Mouse (Mus musculus): ENCODE measurements around the gene S100a5. TPM values are rescaled to one million over a fixed set of nuclear protein-coding genes. Genes with fewer than 3 reads are reported as not detected.

Gene S100a5
- total RNA-seq, 2 experiments from 2014 or later, result not detected

DNA sequence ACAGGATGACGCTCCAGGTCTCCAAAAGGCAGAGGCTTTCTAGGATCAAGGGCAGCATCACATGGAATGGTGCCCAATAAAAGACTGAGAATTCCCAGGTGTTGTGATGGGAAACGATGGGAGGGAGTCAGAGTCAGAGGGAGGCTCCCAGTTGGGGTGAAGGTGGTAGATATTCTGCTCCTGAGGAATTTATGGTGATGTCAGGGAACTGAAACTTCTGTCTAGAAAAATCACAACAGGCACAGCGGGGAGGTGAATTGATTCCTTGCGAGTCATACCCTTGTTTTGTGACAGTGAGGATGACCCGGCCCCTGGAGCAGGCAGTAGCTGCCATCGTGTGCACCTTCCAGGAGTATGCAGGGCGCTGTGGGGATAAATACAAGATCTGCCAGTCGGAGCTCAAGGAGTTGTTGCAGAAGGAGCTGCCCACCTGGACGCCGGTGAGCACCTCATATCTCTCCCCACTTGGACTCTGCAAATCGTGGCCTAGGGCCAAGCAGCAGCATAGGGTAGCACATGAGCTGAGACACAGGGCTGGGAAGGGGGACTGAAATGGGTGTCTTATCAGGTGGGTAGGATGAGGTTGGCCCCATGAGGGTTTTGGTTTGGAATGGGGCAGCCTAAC lies 6.7 kb upstream of the S100a5 start, which contains the start of gene Gm42674:
TSS of gene Gm42674 (plus strand) at position 419 of the 625 bp plus-strand sequence.
- DNase-seq (ENCODE audit: extremely low spot score in 1 of 2, low spot score in 2 of 2), result no peak
- intact Hi-C loops (cut with DNase I), result no loop called here
- TF ChIP-seq CTCF (IDR thresholded peaks at IDR 0.05), result no peak
- Histone ChIP-seq H3K27ac (no peak within 1 kb of the TSS), H3K4me3 (no peak within 1 kb of the TSS)

DNA sequence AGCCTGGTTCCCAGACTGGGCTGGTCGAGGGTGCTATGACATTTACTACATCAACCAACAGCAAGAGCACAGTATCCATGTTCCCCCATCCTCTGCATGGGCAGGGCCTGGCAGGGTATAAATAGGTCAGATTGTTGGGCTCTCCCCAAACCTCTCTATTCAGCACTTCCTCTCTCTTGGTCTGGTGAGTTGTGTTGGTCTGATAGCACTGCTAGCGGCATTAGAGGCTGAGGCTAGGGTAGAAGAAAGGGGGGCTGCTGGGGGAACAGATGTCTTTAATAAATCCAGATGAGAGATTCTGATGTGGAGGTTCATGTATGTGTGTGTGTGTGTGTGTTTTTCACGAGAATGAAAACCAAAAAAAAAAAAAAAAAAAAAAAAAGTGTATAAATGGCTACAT lies 4.7 kb upstream of the S100a5 start, which contains the start of gene S100a4:
TSS of gene S100a4 (plus strand) at position 149 of the 400 bp plus-strand sequence.
- Histone ChIP-seq H3K27ac (peak within 1 kb of the TSS; percentile 46; the same call in 1 of the 2 replicates), H3K4me3 (no peak within 1 kb of the TSS)
- intact Hi-C loops (cut with DNase I), result loop anchor here (2.0 kb wide), 1 partner anchor 17 kb away; no protein-coding TSS in a partner anchor
- no peak for TF ChIP-seq CTCF (IDR thresholded peaks at IDR 0.05)
- no peak for DNase-seq (ENCODE audit: extremely low spot score in 1 of 2, low spot score in 2 of 2)

DNA sequence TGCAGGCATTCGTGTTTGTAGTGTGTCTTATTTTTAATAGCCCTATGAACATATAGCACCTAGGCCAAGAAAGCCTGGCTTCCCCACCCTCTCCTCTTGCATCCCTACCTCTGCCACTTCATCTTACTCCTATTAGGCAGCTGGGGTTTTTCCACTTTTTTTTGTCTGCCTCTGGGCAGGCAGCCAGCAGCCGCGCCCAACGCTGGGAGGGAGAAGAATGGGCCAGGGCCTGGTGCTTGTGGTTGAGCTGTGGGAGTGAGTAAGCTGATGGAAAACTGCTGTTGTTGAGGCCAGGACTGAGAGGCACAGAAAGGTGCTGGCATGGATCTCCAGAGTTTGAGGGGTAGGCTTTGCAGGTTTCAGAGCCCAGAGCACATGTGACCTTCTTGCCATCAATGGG lies 3.9 kb upstream of the S100a5 start:
- intact Hi-C loops (cut with DNase I), result loop anchor here (2.0 kb wide), 1 partner anchor 18 kb away; no protein-coding TSS in a partner anchor
- peak; percentile 69 to 72 for DNase-seq (ENCODE audit: extremely low spot score in 1 of 2, low spot score in 2 of 2)
- H3K4me3 ChIP-seq, result no peak overlapping the region
- TF ChIP-seq CTCF (IDR thresholded peaks at IDR 0.05), result no peak
- peak overlapping the region; percentile 46; the same call in 1 of the 2 replicates for H3K27ac ChIP-seq

- intact Hi-C loops (cut with DNase I), result loop anchor here (2.0 kb wide), 1 partner anchor 18 kb away; no protein-coding TSS in a partner anchor
- Histone ChIP-seq H3K27ac (no peak overlapping the region; the same call in 1 of the 2 replicates), H3K4me3 (no peak overlapping the region)
- DNase-seq (ENCODE audit: extremely low spot score in 1 of 2, low spot score in 2 of 2), result no peak
- TF ChIP-seq CTCF (IDR thresholded peaks at IDR 0.05), result no peak
Observed at GRCm38 (mm10) chr3:90605049-90605448, 3.3 kb upstream of the S100a5 start.

- no peak overlapping the region for H3K27ac ChIP-seq
- intact Hi-C loops (cut with DNase I), result loop anchor here (2.0 kb wide), 1 partner anchor 19 kb away; no protein-coding TSS in a partner anchor
- no peak for TF ChIP-seq CTCF (IDR thresholded peaks at IDR 0.05)
Observed at GRCm38 (mm10) chr3:90605736-90606135, 2.6 kb upstream of the S100a5 start.

GRCm38 (mm10) chr3:90606185-90606584 lies 2.1 kb upstream of the S100a5 start:
- no peak overlapping the region for H3K4me3 ChIP-seq
- intact Hi-C loops (cut with DNase I), result no loop called here
- no peak for TF ChIP-seq CTCF (IDR thresholded peaks at IDR 0.05)
- no peak overlapping the region for H3K27ac ChIP-seq
- DNase-seq (ENCODE audit: extremely low spot score in 1 of 2, low spot score in 2 of 2), result no peak

More at GRCm38 (mm10) chr3:90605736-90606135, 2.6 kb upstream of the S100a5 start:
- DNase-seq (ENCODE audit: extremely low spot score in 1 of 2, low spot score in 2 of 2), result no peak
- H3K4me3 ChIP-seq, result no peak overlapping the region

DNA sequence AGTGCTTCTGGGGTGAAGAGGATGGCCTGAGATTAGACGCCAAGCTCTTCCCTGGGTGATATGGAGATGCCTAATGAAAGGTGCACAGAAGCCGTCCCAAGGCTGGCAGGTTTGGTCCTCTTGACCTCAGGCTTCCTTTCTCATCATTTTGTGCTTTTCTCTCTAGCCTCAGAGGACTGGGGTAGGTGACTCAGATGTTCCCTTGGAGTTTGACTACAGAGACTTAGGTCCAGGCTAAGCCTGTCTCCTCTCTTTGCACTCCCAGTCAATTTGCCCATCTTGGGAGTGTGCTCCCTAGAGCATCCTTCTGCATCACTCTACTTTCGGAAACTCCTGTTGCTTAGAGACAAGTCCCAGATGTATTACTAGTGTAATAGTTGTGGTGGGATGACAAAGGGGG lies 962 bp upstream of the S100a5 start:
- no peak for DNase-seq (ENCODE audit: extremely low spot score in 1 of 2, low spot score in 2 of 2)
- Histone ChIP-seq H3K4me3 (no peak overlapping the region), H3K27ac (no peak overlapping the region)
- intact Hi-C loops (cut with DNase I), result no loop called here
- no peak for TF ChIP-seq CTCF (IDR thresholded peaks at IDR 0.05)

GRCm38 (mm10) chr3:90609102-90609501 lies 779 bp downstream of the S100a5 start:
- intact Hi-C loops (cut with DNase I), result no loop called here
- no peak for DNase-seq (ENCODE audit: extremely low spot score in 1 of 2, low spot score in 2 of 2)
- Histone ChIP-seq H3K27ac (no peak overlapping the region), H3K4me3 (no peak overlapping the region)
- no peak for TF ChIP-seq CTCF (IDR thresholded peaks at IDR 0.05)

DNA sequence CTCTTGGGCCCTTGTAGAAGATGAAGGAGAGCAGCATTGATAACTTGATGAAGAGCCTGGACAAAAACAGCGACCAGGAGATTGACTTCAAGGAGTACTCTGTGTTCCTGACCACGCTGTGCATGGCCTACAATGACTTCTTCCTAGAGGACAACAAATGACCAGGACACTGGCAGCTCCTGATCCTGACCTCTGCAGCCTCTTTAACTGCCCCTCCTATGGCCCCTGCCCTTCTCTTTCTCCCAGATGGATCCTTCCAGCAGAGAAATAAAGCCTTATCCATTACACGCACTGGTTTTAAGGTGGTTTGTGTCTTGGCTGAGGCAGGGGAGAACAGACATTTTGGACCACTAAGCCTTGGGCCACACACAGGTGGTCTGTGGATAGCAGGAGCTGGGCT lies 3.2 kb downstream of the S100a5 start:
- no peak overlapping the region for H3K27ac ChIP-seq
- no peak for TF ChIP-seq CTCF (IDR thresholded peaks at IDR 0.05)
- intact Hi-C loops (cut with DNase I), result no loop called here

GRCm38 (mm10) chr3:90612061-90612460 lies 3.7 kb downstream of the S100a5 start:
- DNase-seq (ENCODE audit: extremely low spot score in 1 of 2, low spot score in 2 of 2), result no peak
- no peak overlapping the region for H3K27ac ChIP-seq
- TF ChIP-seq CTCF (IDR thresholded peaks at IDR 0.05), result no peak
- intact Hi-C loops (cut with DNase I), result loop anchor here (1.0 kb wide), 1 partner anchor 25 kb away; no protein-coding TSS in a partner anchor
- no peak overlapping the region for H3K4me3 ChIP-seq

More for the DNA sequence above, 3.2 kb downstream of the S100a5 start:
- H3K4me3 ChIP-seq, result no peak overlapping the region
- no peak for DNase-seq (ENCODE audit: extremely low spot score in 1 of 2, low spot score in 2 of 2)

DNA sequence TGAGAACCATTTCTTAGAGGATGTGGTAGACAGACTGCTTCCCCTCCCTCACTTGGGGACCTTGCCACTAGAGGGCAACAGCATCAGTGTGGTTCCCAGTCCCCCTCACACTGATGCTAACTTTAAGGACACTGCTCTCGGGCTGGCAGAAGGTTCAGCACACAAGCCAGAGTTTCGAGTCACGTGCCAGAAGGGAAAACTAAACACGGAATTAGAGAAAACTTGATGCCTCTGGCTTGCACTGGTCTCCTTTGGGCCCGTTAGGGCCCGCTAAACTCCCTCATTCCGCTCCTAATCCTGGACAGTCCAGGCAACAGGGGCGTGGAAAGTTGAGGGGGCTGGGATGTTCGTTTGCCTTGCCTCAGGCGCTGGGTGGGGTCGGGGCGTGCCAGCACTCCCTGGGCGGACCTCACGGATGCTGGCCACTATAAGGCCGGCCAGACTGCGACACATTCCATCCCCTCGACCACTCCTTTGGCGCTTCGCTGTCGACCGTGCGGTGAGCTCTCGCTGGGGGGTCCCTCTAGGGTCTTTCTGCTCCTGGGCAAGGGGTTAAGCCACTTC lies 4.5 kb downstream of the S100a5 start, which contains the start of gene S100a6:
TSS of gene S100a6 (plus strand) at position 155 of the 564 bp plus-strand sequence.
- DNase-seq (ENCODE audit: extremely low spot score in 1 of 2, low spot score in 2 of 2), result peak in 1 of 2 experiments; percentile 41
- intact Hi-C loops (cut with DNase I), result loop anchor here (1.0 kb wide), 1 partner anchor 26 kb away; no protein-coding TSS in a partner anchor
- TF ChIP-seq CTCF (IDR thresholded peaks at IDR 0.05), result peak; percentile 63
- Histone ChIP-seq H3K27ac (peak within 1 kb of the TSS; percentile 47), H3K4me3 (peak within 1 kb of the TSS; percentile 48)

Data from left cerebral cortex, adult 2 months (tissue).